Mouse (Mus musculus) hindbrain, embryonic 11.5 days (tissue): ENCODE data around the gene Phc1. TPM values are rescaled to one million over a fixed set of nuclear protein-coding genes. Genes with fewer than 3 reads are reported as not detected.

ENCODE experiments used
- ATAC-seq: fragments of 200-750 bp; cut with Nextera tagmentation; 2 replicates; pipeline ENCODE4 v1.8.0; 2017; ENCODE audit warnings: mild to moderate bottlenecking, moderate TSS enrichment, moderate library complexity; ENCODE audit not compliant: low FRiP score
- DNase-seq: peaks from one replicate; pipeline ENCODE4 v3.0.0-alpha.2; 2015; ENCODE audit warnings: low spot score
- H3K27ac ChIP-seq: fragments of 300-500 bp; sonication (generic); 2 replicates; pipeline ENCODE4 v1.5.1; 2014; ENCODE audit warnings: mild to moderate bottlenecking, low read depth, low read length
- H3K27me3 ChIP-seq: fragments of 300-500 bp; sonication (generic); 2 replicates; pipeline ENCODE4 v1.6.1; 2014; ENCODE audit warnings: mild to moderate bottlenecking, low read length, moderate library complexity, mixed read lengths; ENCODE audit not compliant: control insufficient read depth, insufficient read depth
- H3K36me3 ChIP-seq: fragments of 300-500 bp; sonication (generic); 2 replicates; pipeline ENCODE4 v1.6.1; 2014; ENCODE audit warnings: mild to moderate bottlenecking, low read length, moderate library complexity, mixed read lengths; ENCODE audit not compliant: control insufficient read depth, insufficient read depth
- H3K4me1 ChIP-seq: fragments of 300-500 bp; sonication (generic); replicated peaks from 2 replicates; pipeline ENCODE4 v1.6.1; 2014; ENCODE audit warnings: low read length, mixed read lengths; ENCODE audit not compliant: control insufficient read depth, insufficient read depth
- H3K4me2 ChIP-seq: fragments of 300-500 bp; sonication (generic); replicated peaks from 2 replicates; pipeline ENCODE4 v1.6.1; 2014; ENCODE audit warnings: mild to moderate bottlenecking, low read depth, low read length
- H3K4me3 ChIP-seq: fragments of 300-500 bp; sonication (generic); 2 replicates; pipeline ENCODE4 v1.5.1; 2014; ENCODE audit warnings: low read depth, low read length
- H3K9ac ChIP-seq: fragments of 300-500 bp; sonication (generic); 2 replicates; pipeline ENCODE4 v1.6.1; 2014; ENCODE audit warnings: low read depth, low read length
- H3K9me3 ChIP-seq: fragments of 300-500 bp; sonication (generic); 2 replicates; pipeline ENCODE4 v1.6.1; 2016; ENCODE audit warnings: low read length; ENCODE audit not compliant: control insufficient read depth
- WGBS: fragments of 180-500 bp; shearing (Covaris S2); extraction: QIAGEN DNeasy Blood & Tissue Kit; methylation state at CpG from one replicate; pipeline ENCODE4 v1.1.7; 2014; 5-methylcytosine and 5-hydroxymethylcytosine counted together
- polyA plus RNA-seq: library from polyadenylated mRNA; unstranded; fragments of >200 nt; fragmentation: Nextera tagmentation; extraction: Ambion mirVana; gene quantifications from 2 replicates; pipeline ENCODE4 v1.2.1, GENCODE M21; 2014

Phc1 gene
- polyA plus RNA-seq, 1 experiment from 2014 or later, result 36.7 TPM

DNA sequence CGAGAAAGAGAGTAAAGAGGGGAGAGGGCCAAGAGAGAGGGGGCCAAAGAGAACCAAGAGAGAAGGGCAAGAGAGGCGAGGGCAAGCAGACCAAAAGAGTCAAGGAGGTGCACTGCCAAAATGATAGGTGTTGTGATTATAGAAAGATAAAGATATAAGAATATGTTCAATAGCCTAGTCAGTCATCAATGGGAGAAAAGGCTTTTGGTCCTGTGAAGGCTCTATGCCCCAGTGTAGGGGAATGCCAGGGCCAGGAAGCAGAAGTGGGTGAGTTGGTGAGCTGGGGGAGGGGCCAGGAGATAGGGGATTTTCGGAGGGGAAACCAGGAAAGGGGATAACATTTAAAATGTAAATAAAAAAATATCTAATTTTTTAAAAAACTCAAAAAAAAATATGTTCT is 46.1 kb downstream of the Phc1 start:
- Histone ChIP-seq H3K4me1 (no peaks in the 10 kb centered on the region), H3K36me3 (no peaks in the 10 kb centered on the region), H3K4me2 (no peak overlapping the region), H3K27ac (no peak overlapping the region), H3K4me3 (no peak overlapping the region), H3K27me3 (no peaks in the 10 kb centered on the region), H3K9ac (no peak overlapping the region), H3K9me3 (no peaks in the 10 kb centered on the region)
- WGBS, result 77% methylated on average over 3 of the region's 3 CpGs
- ATAC-seq, result no peak
- DNase-seq, result no peak

DNA sequence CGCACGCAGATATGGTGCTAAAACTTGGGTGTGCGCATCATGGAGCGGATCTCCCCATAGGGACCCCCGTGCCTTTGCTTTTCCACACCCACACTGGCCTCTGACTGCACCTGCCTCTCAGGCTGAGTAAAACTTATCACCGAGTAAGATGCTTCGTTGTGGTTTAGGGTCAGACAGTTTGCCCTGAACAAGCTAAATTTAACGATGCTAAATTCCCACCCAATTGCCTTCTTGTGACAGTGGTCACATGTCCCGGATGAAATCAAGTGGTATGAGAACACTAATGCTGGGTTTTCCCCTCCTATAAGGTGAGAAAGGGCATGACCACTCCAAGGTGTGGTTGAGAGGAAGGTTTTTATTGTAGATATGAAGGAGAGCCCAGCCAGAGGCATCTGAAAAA is 46.6 kb downstream of the Phc1 start:
- DNase-seq (no peak), ATAC-seq (no peak)
- no peak overlapping the region for H3K4me2 ChIP-seq
- no peaks in the 10 kb centered on the region for H3K36me3 ChIP-seq
- no peaks in the 10 kb centered on the region for H3K9me3 ChIP-seq
- no peak overlapping the region for H3K4me3 ChIP-seq
- no peaks in the 10 kb centered on the region for H3K27me3 ChIP-seq
- H3K4me1 ChIP-seq, result no peaks in the 10 kb centered on the region
- WGBS, result 91% methylated on average over 9 of the region's 9 CpGs
- no peak overlapping the region for H3K9ac ChIP-seq
- no peak overlapping the region for H3K27ac ChIP-seq

DNA sequence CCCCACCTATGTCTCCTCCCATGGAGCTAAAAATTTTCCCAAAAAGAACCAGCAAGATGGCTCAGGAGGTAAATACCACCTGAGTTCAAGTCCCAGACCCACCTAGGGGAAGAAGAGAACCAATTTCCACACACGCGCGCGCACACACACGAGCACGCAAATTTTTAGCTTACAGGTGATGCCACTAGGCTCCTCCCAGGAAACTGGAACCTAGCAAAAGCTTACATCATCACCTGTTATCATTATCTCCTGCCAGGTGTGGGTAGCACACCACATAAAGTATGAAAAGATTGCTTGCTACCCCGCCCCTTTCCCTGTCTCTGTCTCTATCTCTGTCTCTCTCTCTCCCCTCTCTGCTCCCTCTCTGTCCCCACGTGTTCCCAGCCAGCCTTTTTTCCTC is 47.2 kb downstream of the Phc1 start:
- DNase-seq (no peak), ATAC-seq (no peak)
- WGBS, result 97% methylated on average over 8 of the region's 8 CpGs
- H3K9me3 ChIP-seq, result no peaks in the 10 kb centered on the region
- H3K27me3 ChIP-seq, result no peaks in the 10 kb centered on the region
- H3K9ac ChIP-seq, result no peak overlapping the region
- no peak overlapping the region for H3K4me2 ChIP-seq
- H3K36me3 ChIP-seq, result no peaks in the 10 kb centered on the region
- no peak overlapping the region for H3K4me3 ChIP-seq
- H3K27ac ChIP-seq, result no peak overlapping the region
- H3K4me1 ChIP-seq, result no peaks in the 10 kb centered on the region

DNA sequence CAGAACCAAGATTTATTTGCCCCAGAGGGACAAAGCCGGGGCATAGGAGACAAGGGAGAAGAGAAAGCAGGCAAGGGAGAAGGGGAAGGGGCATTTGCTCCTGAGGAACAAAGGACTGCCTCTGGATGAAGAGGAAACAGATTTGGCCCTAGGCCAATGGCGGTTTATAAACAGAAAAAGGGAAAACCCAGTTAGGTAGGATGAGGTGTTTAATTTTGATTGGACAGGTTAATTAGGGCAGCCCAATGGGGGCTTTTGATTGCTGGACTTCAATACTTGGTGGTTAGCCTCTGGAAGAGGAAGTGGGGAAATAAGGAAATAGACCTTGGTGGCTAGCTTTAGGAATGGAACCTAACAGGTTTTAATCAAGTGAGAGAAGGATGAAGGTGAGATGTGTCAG is 48.2 kb downstream of the Phc1 start:
- no peaks in the 10 kb centered on the region for H3K4me1 ChIP-seq

DNA sequence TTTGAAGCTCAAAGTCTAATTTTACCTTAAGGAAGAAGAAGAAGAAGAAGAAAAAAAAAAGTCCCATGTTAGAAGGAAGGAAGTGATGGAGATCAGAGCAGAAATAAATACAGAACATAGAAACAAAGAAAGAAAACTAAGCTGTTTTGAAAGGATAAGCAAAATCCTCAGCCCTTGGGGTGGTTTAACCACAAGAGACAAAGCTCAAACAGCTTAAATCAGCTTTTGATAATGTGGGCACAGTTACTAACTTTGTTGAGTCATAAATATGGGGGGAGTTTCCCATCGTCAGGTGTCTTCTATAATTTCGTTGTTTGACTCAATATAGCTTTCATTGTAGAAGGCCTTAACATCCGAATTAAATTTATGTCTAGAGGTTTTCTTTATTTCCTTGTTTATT is 48.6 kb downstream of the Phc1 start:
- DNase-seq, result no peak
- H3K9ac ChIP-seq, result no peak overlapping the region
- WGBS, result 87% methylated on average over 3 of the region's 3 CpGs

More for the DNA sequence above, 48.2 kb downstream of the Phc1 start:
- Histone ChIP-seq H3K9ac (no peak overlapping the region), H3K36me3 (no peaks in the 10 kb centered on the region), H3K27ac (no peak overlapping the region), H3K4me2 (no peak overlapping the region), H3K4me3 (no peak overlapping the region), H3K9me3 (no peaks in the 10 kb centered on the region), H3K27me3 (no peaks in the 10 kb centered on the region)
- 88% methylated on average over 2 of the region's 2 CpGs for WGBS
- no peak for ATAC-seq
- no peak for DNase-seq

DNA sequence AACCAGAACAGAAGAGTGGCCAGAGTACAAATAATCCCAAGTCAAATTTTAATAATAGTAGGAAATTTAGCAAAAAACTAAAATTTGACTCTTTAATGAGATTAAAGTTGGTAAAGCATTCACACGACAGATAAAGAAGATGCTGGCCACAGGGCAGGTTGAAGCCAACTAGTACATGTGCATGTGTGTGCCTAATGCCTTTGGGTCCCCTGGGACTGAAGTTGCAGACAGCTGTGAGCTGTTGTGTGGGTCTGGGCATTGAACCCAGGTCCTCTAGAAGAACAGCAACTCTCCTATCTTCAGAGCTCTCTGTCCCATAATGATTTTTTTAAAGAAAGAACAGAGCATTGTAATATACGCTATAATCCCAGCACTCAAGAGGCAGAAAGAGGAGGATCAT is 49.1 kb downstream of the Phc1 start:
- DNase-seq, result no peak
- H3K4me1 ChIP-seq, result no peaks in the 10 kb centered on the region
- H3K9me3 ChIP-seq, result no peaks in the 10 kb centered on the region
- no peaks in the 10 kb centered on the region for H3K27me3 ChIP-seq
- no peak overlapping the region for H3K4me3 ChIP-seq
- no peaks in the 10 kb centered on the region for H3K36me3 ChIP-seq
- ATAC-seq, result no peak
- 91% methylated on average over 2 of the region's 2 CpGs for WGBS
- H3K27ac ChIP-seq, result no peak overlapping the region
- no peak overlapping the region for H3K9ac ChIP-seq
- H3K4me2 ChIP-seq, result no peak overlapping the region

More for the DNA sequence above, 48.6 kb downstream of the Phc1 start:
- no peaks in the 10 kb centered on the region for H3K4me1 ChIP-seq
- H3K4me2 ChIP-seq, result no peak overlapping the region
- H3K4me3 ChIP-seq, result no peak overlapping the region
- ATAC-seq, result no peak
- H3K36me3 ChIP-seq, result no peaks in the 10 kb centered on the region
- no peak overlapping the region for H3K27ac ChIP-seq
- no peaks in the 10 kb centered on the region for H3K9me3 ChIP-seq
- H3K27me3 ChIP-seq, result no peaks in the 10 kb centered on the region

DNA sequence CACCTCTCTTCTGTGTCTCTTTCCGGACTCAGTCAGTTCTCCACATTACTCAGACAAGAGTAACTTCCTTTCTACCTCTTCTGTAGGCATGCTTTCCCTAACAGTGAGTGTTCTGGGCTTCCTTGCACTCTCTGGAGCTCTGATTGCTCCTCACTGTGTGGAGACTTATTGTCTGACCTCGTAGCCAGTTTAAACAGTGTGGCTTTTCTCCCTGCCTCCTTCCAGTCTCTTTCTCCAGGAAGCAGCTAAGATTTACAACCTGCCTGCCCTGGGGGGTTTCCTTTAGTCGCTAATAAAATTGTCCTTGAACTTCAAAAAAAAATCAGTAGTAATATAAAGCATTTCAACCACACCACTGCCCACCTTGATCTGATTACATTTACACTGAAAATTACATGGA is 50.1 kb downstream of the Phc1 start:
- ATAC-seq (no peak), DNase-seq (no peak)
- Histone ChIP-seq H3K9me3 (no peaks in the 10 kb centered on the region), H3K4me3 (no peak overlapping the region), H3K4me1 (no peaks in the 10 kb centered on the region), H3K9ac (no peak overlapping the region), H3K27me3 (no peaks in the 10 kb centered on the region), H3K36me3 (no peaks in the 10 kb centered on the region), H3K4me2 (no peak overlapping the region), H3K27ac (no peak overlapping the region)
- WGBS, result 57% methylated on average over 3 of the region's 3 CpGs

DNA sequence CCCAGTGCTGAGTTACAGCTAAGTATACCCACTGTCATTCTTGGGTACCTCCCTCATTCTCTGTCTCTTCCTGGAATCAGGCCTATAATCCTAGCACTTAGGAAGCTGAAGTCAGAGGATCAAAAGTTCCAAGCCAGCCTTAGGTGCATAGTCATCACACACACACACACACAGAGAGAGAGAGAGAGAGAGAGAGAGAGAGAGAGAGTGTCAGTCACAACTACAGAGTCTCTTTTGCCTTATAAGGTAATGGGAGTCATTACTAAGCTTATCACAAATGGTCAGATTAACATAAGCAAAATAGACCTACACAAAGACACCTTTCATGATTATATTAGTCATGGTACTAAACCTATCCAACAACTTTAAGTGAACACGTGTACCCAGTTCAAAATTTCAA is 51.0 kb downstream of the Phc1 start:
- H3K4me3 ChIP-seq, result no peak overlapping the region

DNA sequence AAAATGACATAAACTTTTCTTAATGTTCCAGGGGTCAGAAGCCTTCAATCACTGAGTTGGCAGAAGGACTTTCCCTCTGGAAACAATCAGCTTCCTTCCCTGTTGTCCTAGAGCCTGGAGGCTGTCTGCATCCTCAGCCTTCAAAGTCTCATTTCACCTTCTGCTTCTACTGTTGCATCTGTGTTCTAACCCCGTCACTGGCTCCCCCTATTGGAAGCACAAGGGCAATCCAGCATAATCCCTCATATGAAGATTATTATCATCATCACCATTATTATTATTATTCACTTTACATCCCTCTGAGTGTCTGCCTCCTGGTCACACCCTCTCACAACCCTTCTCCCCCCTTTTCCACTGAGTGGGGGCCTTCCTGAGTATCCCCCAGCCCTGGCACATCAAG is 52.1 kb downstream of the Phc1 start:
- DNase-seq, result no peak
- Histone ChIP-seq H3K4me2 (no peak overlapping the region), H3K9ac (no peak overlapping the region), H3K27ac (no peak overlapping the region), H3K9me3 (no peaks in the 10 kb centered on the region), H3K27me3 (no peaks in the 10 kb centered on the region), H3K4me3 (no peak overlapping the region), H3K36me3 (no peaks in the 10 kb centered on the region), H3K4me1 (no peaks in the 10 kb centered on the region)
- no peak for ATAC-seq
- WGBS, result 54% methylated on average over 1 of the region's 1 CpGs

More for the DNA sequence above, 51.0 kb downstream of the Phc1 start:
- no peak overlapping the region for H3K4me2 ChIP-seq
- ATAC-seq, result no peak
- no peak for DNase-seq
- no peaks in the 10 kb centered on the region for H3K9me3 ChIP-seq
- no peaks in the 10 kb centered on the region for H3K4me1 ChIP-seq
- H3K36me3 ChIP-seq, result no peaks in the 10 kb centered on the region
- no peak overlapping the region for H3K27ac ChIP-seq
- H3K9ac ChIP-seq, result no peak overlapping the region
- 70% methylated on average over 1 of the region's 1 CpGs for WGBS
- H3K27me3 ChIP-seq, result no peaks in the 10 kb centered on the region
